Mouse (Mus musculus) spleen, adult 2 months (tissue): Measurements from ENCODE around the gene Dennd4b.

ENCODE experiments used
- CTCF ChIP-seq: fragments of 200-500 bp; IDR thresholded peaks from 2 replicates; pipeline ENCODE4 v1.5.1; 2011; ENCODE audit warnings: mild to moderate bottlenecking, inconsistent platforms; ENCODE audit not compliant: insufficient read depth, insufficient read length, insufficient replicate concordance; ENCODE audit errors: extremely low read depth
- POLR2A ChIP-seq: fragments of 200-500 bp; IDR thresholded peaks from 2 replicates; pipeline ENCODE4 v1.6.1; 2011; ENCODE audit warnings: low read depth, low read length, inconsistent platforms

- TF ChIP-seq POLR2A (no peak), CTCF (no peak)
Observed at GRCm38 (mm10) chr3:90222941-90223340, 42.0 kb upstream of the Dennd4b start.
